Mouse (Mus musculus): ENCODE results near the gene Kcnh4.

GRCm38 (mm10) chr11:100746546-100746945 lies 13.2 kb downstream of the Kcnh4 start:
- TF ChIP-seq CTCF (IDR thresholded peaks at IDR 0.05; ENCODE audit: low read depth, low read length), result no peak
- 0 out of 2 replicates have a peak, but pooled peaks have one; percentile 10 for TF ChIP-seq EP300 (IDR thresholded peaks at IDR 0.05; ENCODE audit: insufficient read depth, low read depth, low read length)
- no peak for TF ChIP-seq POLR2A (IDR thresholded peaks at IDR 0.05; ENCODE audit: insufficient read depth, low read length)

All from ES-Bruce4 (cell line).